Mouse (Mus musculus): ENCODE data around the gene Hsdl2.

- TF ChIP-seq EP300 (IDR thresholded peaks at IDR 0.05; ENCODE audit: low read depth) (no peak), CTCF (IDR thresholded peaks at IDR 0.05; ENCODE audit: low read depth) (no peak)
Observed at GRCm38 (mm10) chr4:59662163-59662562, 80.8 kb downstream of the Hsdl2 start.

Measured in liver, postnatal 0 days (tissue).